Mouse (Mus musculus): Measurements from ENCODE around the gene Gm9844.

- no peak for TF ChIP-seq EP300 (IDR thresholded peaks at IDR 0.05)
- no peak for TF ChIP-seq CTCF (IDR thresholded peaks at IDR 0.05)
These were observed 21.7 kb upstream of the Gm9844 start for GRCm38 (mm10) chr7:24840331-24840730.
